Mouse (Mus musculus) limb, embryonic 13.5 days (tissue): ENCODE data around the gene Arglu1. TPM values are rescaled to one million over a fixed set of nuclear protein-coding genes. Genes with fewer than 3 reads are reported as not detected.

Experiments used
- ATAC-seq: fragments of 200-750 bp; cut with Nextera tagmentation; 2 replicates; pipeline ENCODE4 v1.8.0; 2017; ENCODE audit warnings: low read depth, moderate number of reproducible peaks, moderate TSS enrichment; ENCODE audit not compliant: low FRiP score
- H3K27ac ChIP-seq: fragments of 300-500 bp; sonication (generic); 2 replicates; pipeline ENCODE4 v1.5.1; 2015; ENCODE audit warnings: inconsistent platforms, mild to moderate bottlenecking, moderate library complexity
- H3K27me3 ChIP-seq: fragments of 300-500 bp; sonication (generic); 2 replicates; pipeline ENCODE4 v1.6.1; 2015; ENCODE audit warnings: mild to moderate bottlenecking, inconsistent platforms
- H3K36me3 ChIP-seq: fragments of 300-500 bp; sonication (generic); 2 replicates; pipeline ENCODE4 v1.6.1; 2015; ENCODE audit warnings: inconsistent platforms, mild to moderate bottlenecking, moderate library complexity
- H3K4me1 ChIP-seq: fragments of 300-500 bp; sonication (generic); 2 replicates; pipeline ENCODE4 v1.6.1; 2015; ENCODE audit warnings: inconsistent platforms
- H3K4me2 ChIP-seq: fragments of 300-500 bp; sonication (generic); replicated peaks from 2 replicates; pipeline ENCODE4 v1.6.1; 2015; ENCODE audit warnings: inconsistent platforms, mild to moderate bottlenecking, moderate library complexity
- H3K4me3 ChIP-seq: fragments of 300-500 bp; sonication (generic); 2 replicates; pipeline ENCODE4 v1.5.1; 2015; ENCODE audit warnings: moderate library complexity, mild to moderate bottlenecking, inconsistent platforms
- H3K9ac ChIP-seq: fragments of 300-500 bp; sonication (generic); 2 replicates; pipeline ENCODE4 v1.6.1; 2015; ENCODE audit warnings: mild to moderate bottlenecking, inconsistent platforms
- H3K9me3 ChIP-seq: fragments of 300-500 bp; sonication (generic); 2 replicates; pipeline ENCODE4 v1.6.1; 2016; ENCODE audit warnings: inconsistent platforms
- WGBS: fragments of 180-500 bp; shearing (Covaris S2); methylation state at CpG from one replicate; pipeline ENCODE4 v1.1.7; 2015; 5-methylcytosine and 5-hydroxymethylcytosine counted together
- polyA plus RNA-seq: library from polyadenylated mRNA; unstranded; fragments of >200 nt; fragmentation: Nextera tagmentation; extraction: Ambion mirVana; gene quantifications from 2 replicates; pipeline ENCODE4 v1.2.1, GENCODE M21; 2015

Gene Arglu1
- polyA plus RNA-seq, 1 experiment from 2014 or later = 188 TPM

- WGBS = 52% methylated on average over 2 of the region's 2 CpGs
- Histone ChIP-seq H3K4me1 (peaks cover 39% of the 10 kb centered on the region), H3K27me3 (no peaks in the 10 kb centered on the region), H3K9me3 (no peaks in the 10 kb centered on the region), H3K4me3 (no peak overlapping the region), H3K36me3 (peaks cover 26% of the 10 kb centered on the region), H3K4me2 (peak overlapping the region; percentile 23), H3K27ac (no peak overlapping the region), H3K9ac (no peak overlapping the region)
- no peak for ATAC-seq
These were observed 4.8 kb downstream of the Arglu1 start for GRCm38 (mm10) chr8:8685517-8685916.

GRCm38 (mm10) chr8:8682697-8683096, 7.6 kb downstream of the Arglu1 start:
- no peak for ATAC-seq
- Histone ChIP-seq H3K4me1 (peaks cover 25% of the 10 kb centered on the region), H3K27ac (no peak overlapping the region), H3K27me3 (no peaks in the 10 kb centered on the region), H3K4me3 (no peak overlapping the region), H3K9ac (no peak overlapping the region), H3K36me3 (peaks cover 47% of the 10 kb centered on the region), H3K9me3 (no peaks in the 10 kb centered on the region), H3K4me2 (no peak overlapping the region)
- WGBS = 62% methylated on average over 3 of the region's 3 CpGs

- 86% methylated on average over 3 of the region's 3 CpGs for WGBS
- no peak overlapping the region for H3K4me2 ChIP-seq
- H3K9me3 ChIP-seq = no peaks in the 10 kb centered on the region
- no peak for ATAC-seq
- H3K4me1 ChIP-seq = no peaks in the 10 kb centered on the region
- no peaks in the 10 kb centered on the region for H3K27me3 ChIP-seq
- H3K36me3 ChIP-seq = peaks cover 84% of the 10 kb centered on the region
- H3K27ac ChIP-seq = no peak overlapping the region
- no peak overlapping the region for H3K9ac ChIP-seq
- H3K4me3 ChIP-seq = no peak overlapping the region
These were observed 12.1 kb downstream of the Arglu1 start for GRCm38 (mm10) chr8:8678236-8678635.

GRCm38 (mm10) chr8:8674864-8675263, 15.5 kb downstream of the Arglu1 start:
- Histone ChIP-seq H3K36me3 (peaks cover 79% of the 10 kb centered on the region), H3K4me1 (no peaks in the 10 kb centered on the region), H3K4me2 (no peak overlapping the region), H3K27me3 (no peaks in the 10 kb centered on the region), H3K4me3 (no peak overlapping the region), H3K9ac (no peak overlapping the region), H3K27ac (no peak overlapping the region), H3K9me3 (no peaks in the 10 kb centered on the region)
- ATAC-seq = no peak
- 83% methylated on average over 5 of the region's 5 CpGs for WGBS

GRCm38 (mm10) chr8:8661759-8662138, 28.6 kb downstream of the Arglu1 start:
- H3K4me1 ChIP-seq = peaks cover 17% of the 10 kb centered on the region
- H3K9ac ChIP-seq = peak overlapping the region; percentile 69
- H3K27ac ChIP-seq = peak overlapping the region; percentile 70
- H3K27me3 ChIP-seq = no peaks in the 10 kb centered on the region
- H3K4me3 ChIP-seq = peak overlapping the region; percentile 96
- ATAC-seq = peak; percentile 12; the same call in 1 of the 2 replicates
- no peaks in the 10 kb centered on the region for H3K9me3 ChIP-seq
- WGBS = under 1% methylated on average over 23 of the region's 23 CpGs
- H3K36me3 ChIP-seq = peaks cover 15% of the 10 kb centered on the region
- H3K4me2 ChIP-seq = peak overlapping the region; percentile 89

- Histone ChIP-seq H3K27ac (peak within 1 kb of the TSS; percentile 91), H3K4me2 (peak within 1 kb of the TSS; percentile 89), H3K9ac (peak within 1 kb of the TSS; percentile 96), H3K27me3 (no peaks in the 10 kb centered on the region), H3K36me3 (peaks cover 11% of the 10 kb centered on the region), H3K4me1 (peaks cover 22% of the 10 kb centered on the region), H3K4me3 (peak within 1 kb of the TSS; percentile 96), H3K9me3 (no peaks in the 10 kb centered on the region)
- ATAC-seq = peak; percentile 93
- WGBS = under 1% methylated on average over 65 of the region's 70 CpGs
These were observed 29.1 kb downstream of the Arglu1 start, which contains the start of gene Efnb2 for GRCm38 (mm10) chr8:8661103-8661758. TSS of gene Efnb2 (minus strand) at chr8:8661242.

- no peaks in the 10 kb centered on the region for H3K27me3 ChIP-seq
- peak overlapping the region; percentile 89 for H3K4me2 ChIP-seq
- under 1% methylated on average over 88 of the region's 88 CpGs for WGBS
- peak; percentile 51; the same call in 1 of the 2 replicates for ATAC-seq
- H3K4me3 ChIP-seq = peak overlapping the region; percentile 96
- H3K36me3 ChIP-seq = peaks cover 7% of the 10 kb centered on the region
- H3K4me1 ChIP-seq = peaks cover 29% of the 10 kb centered on the region
- peak overlapping the region; percentile 96 for H3K9ac ChIP-seq
- peak overlapping the region; percentile 91 for H3K27ac ChIP-seq
- no peaks in the 10 kb centered on the region for H3K9me3 ChIP-seq
These were observed 29.8 kb downstream of the Arglu1 start for GRCm38 (mm10) chr8:8660307-8661098.

GRCm38 (mm10) chr8:8659503-8660306, 30.6 kb downstream of the Arglu1 start:
- ATAC-seq = no peak
- Histone ChIP-seq H3K27me3 (no peaks in the 10 kb centered on the region), H3K27ac (peak overlapping the region; percentile 91), H3K4me3 (peak overlapping the region; percentile 96), H3K9ac (peak overlapping the region; percentile 96), H3K9me3 (no peaks in the 10 kb centered on the region), H3K4me1 (peaks cover 37% of the 10 kb centered on the region), H3K36me3 (peaks cover 7% of the 10 kb centered on the region), H3K4me2 (peak overlapping the region; percentile 89)
- under 1% methylated on average over 53 of the region's 53 CpGs for WGBS

- no peaks in the 10 kb centered on the region for H3K9me3 ChIP-seq
- H3K4me2 ChIP-seq = peak overlapping the region; percentile 89
- no peaks in the 10 kb centered on the region; the same call in 1 of the 2 replicates for H3K36me3 ChIP-seq
- peaks cover 48% of the 10 kb centered on the region for H3K4me1 ChIP-seq
- H3K9ac ChIP-seq = peak overlapping the region; percentile 96
- peak overlapping the region; percentile 96 for H3K4me3 ChIP-seq
- ATAC-seq = peak; percentile 37; the same call in 1 of the 2 replicates
- WGBS = 4% methylated on average over 19 of the region's 19 CpGs
- H3K27ac ChIP-seq = peak overlapping the region; percentile 76
- no peaks in the 10 kb centered on the region for H3K27me3 ChIP-seq
These were observed 31.7 kb downstream of the Arglu1 start for GRCm38 (mm10) chr8:8658426-8659224.

- peak overlapping the region; percentile 89 for H3K4me2 ChIP-seq
- H3K27me3 ChIP-seq = no peaks in the 10 kb centered on the region
- peak overlapping the region; percentile 96 for H3K4me3 ChIP-seq
- ATAC-seq = no peak
- peak overlapping the region; percentile 96 for H3K9ac ChIP-seq
- no peaks in the 10 kb centered on the region for H3K9me3 ChIP-seq
- WGBS = 43% methylated on average over 5 of the region's 5 CpGs
- H3K4me1 ChIP-seq = peaks cover 52% of the 10 kb centered on the region
- peak overlapping the region; percentile 76; the same call in 1 of the 2 replicates for H3K27ac ChIP-seq
- H3K36me3 ChIP-seq = no peaks in the 10 kb centered on the region; the same call in 1 of the 2 replicates
These were observed 32.5 kb downstream of the Arglu1 start for GRCm38 (mm10) chr8:8657692-8658355.
